In the genomic region with DNA sequence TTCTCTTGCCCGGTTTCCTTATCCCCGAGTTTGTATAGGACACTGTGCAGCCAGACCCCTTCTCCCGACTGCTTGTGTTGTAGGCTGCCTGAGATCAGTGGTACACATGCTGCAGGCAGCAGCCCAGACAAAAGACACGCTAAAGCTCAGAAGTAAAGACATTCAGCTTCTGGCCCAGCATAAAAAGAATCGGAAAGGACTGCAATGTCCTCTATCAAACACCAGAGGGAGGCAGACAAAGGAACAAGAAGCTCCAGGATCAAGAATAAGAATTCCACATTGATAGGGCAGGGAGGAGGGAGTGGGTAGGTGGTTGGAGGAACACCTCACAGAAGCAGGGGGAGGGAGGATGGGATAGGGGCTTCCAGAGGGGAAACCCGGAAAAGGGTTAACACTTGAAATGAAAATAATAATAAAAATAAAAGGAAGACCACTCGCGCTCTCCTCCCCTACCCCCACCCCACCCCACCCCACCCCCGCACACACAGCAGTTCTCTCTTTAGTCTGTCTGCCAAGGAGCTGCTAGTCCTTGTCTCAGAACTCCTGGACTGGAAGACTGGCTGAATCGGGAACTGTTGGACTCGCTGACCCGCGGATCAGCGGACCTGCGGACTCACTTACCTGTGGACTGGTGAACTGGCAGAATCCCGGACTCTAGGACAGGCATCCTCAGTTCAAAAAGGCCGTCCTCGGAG, we compare ENCODE assay signal across 10 mouse cellular contexts. TPM values are rescaled to one million over a fixed set of nuclear protein-coding genes. Genes with fewer than 3 reads are reported as not detected.
DNase-seq lines count a peak whose midpoint lies in the region; ATAC-seq lines count a peak whose summit lies in the region.
"Had no signal": no experiment of that assay in that cellular context is flagged by ENCODE, and none has a peak within 500 bp of the region (broad histone marks: within the 10 kb centered on the region; RNA-seq: fewer than 3 reads in every experiment).

No protein-coding gene starts in this region.

- peak overlapping the region; percentile 27; the same call in 1 of the 2 replicates for H3K4me2 ChIP-seq in forebrain, embryonic 12.5 days

- no peaks in the 10 kb centered on the region for H3K36me3 ChIP-seq in forebrain, embryonic 12.5 days (replicated peaks)
- H3K36me3 ChIP-seq in midbrain, embryonic 10.5 days = no peaks in the 10 kb centered on the region

- WGBS in forebrain, embryonic 12.5 days = 34% methylated on average over 14 of the region's 18 CpGs
- 31% methylated on average over 9 of the region's 18 CpGs for WGBS in midbrain, embryonic 10.5 days

- no peak overlapping the region for H3K27ac ChIP-seq in forebrain, embryonic 12.5 days
- 0 out of 2 replicates have a peak overlapping the region, but pooled peaks have one; percentile 33 for H3K27ac ChIP-seq in midbrain, embryonic 10.5 days (replicated peaks)

- H3K27me3 ChIP-seq in forebrain, embryonic 12.5 days = no peaks in the 10 kb centered on the region
- no peaks in the 10 kb centered on the region for H3K27me3 ChIP-seq in midbrain, embryonic 10.5 days (ENCODE audit: low read depth, poor library complexity, severe bottlenecking)

- H3K4me3 ChIP-seq in forebrain, embryonic 12.5 days (replicated peaks) = 0 out of 2 replicates have a peak overlapping the region, but pooled peaks have one; percentile 1
- H3K4me3 ChIP-seq in midbrain, embryonic 10.5 days = no peak overlapping the region

- H3K9ac ChIP-seq in forebrain, embryonic 12.5 days = no peak overlapping the region

- H3K4me1 ChIP-seq in forebrain, embryonic 12.5 days = no peaks in the 10 kb centered on the region
- no peaks in the 10 kb centered on the region for H3K4me1 ChIP-seq in midbrain, embryonic 10.5 days

- DNase-seq in CD4-positive, CD25-positive, alpha-beta regulatory T cell, adult 2 months (ENCODE audit: low read depth, low spot score) = peak; percentile 13
- DNase-seq in CD4-positive helper T cell, adult 2 months (ENCODE audit: low read depth, low spot score) = peak; percentile 1
- peak; percentile 13 for DNase-seq in midbrain, embryonic 10.5 days (ENCODE audit: low spot score)
- no peak for DNase-seq in gastrocnemius, postnatal 14 days
- DNase-seq in gastrocnemius, postnatal 25 days = no peak
- DNase-seq in thymus, postnatal 10 days (ENCODE audit: low spot score in 2 of 2) = no peak

- H3K9me3 ChIP-seq in forebrain, embryonic 12.5 days = no peaks in the 10 kb centered on the region
- no peaks in the 10 kb centered on the region for H3K9me3 ChIP-seq in midbrain, embryonic 10.5 days (replicated peaks)

- intact Hi-C loops in gastrocnemius, postnatal 14 days (cut with DNase I; ENCODE audit: low total_unique reads) = no loop called here

- no peak for ATAC-seq in CD4-positive, CD25-positive, alpha-beta regulatory T cell, adult 4 months
- peak; percentile 72; the same call in 1 of the 2 replicates for ATAC-seq in forebrain, embryonic 12.5 days (ENCODE audit: low FRiP score)

RNA-seq across cellular contexts. Expression of a gene that starts 24.6 kb away (rescaled TPM):
- polyA plus RNA-seq in CD4-positive, CD25-positive, alpha-beta regulatory T cell, adult 4 months (2017; shearing (Covaris generic)) = 10 to 100 TPM; 33.8 to 40.8 TPM
- polyA plus RNA-seq in forebrain, embryonic 12.5 days (2016; fragmentation: Nextera tagmentation; extraction: Ambion mirVana) = 20.1 and 22.7 TPM in 2 replicates
- 10.4 and 13.6 TPM in 2 replicates for polyA plus RNA-seq in midbrain, embryonic 10.5 days (2016; fragmentation: Nextera tagmentation; extraction: Ambion mirVana)
- total RNA-seq in gastrocnemius, postnatal 14 days (2021) = 1 to 10 TPM in 1 of 2 experiments, not detected in 1; 8.9 TPM
- 1 to 10 TPM in 1 of 2 experiments, not detected in 1; 7.5 TPM for total RNA-seq in gastrocnemius, postnatal 25 days (2021)

RNA-seq across cellular contexts. Expression of a gene that starts 54.6 kb away (rescaled TPM):
- not detected for polyA plus RNA-seq in CD4-positive, CD25-positive, alpha-beta regulatory T cell, adult 4 months (2017; shearing (Covaris generic))
- polyA plus RNA-seq in forebrain, embryonic 12.5 days (2016; fragmentation: Nextera tagmentation; extraction: Ambion mirVana) = 0.10 and 0.13 TPM in 2 replicates
- not detected in 2 replicates for polyA plus RNA-seq in midbrain, embryonic 10.5 days (2016; fragmentation: Nextera tagmentation; extraction: Ambion mirVana)
- not detected for total RNA-seq in gastrocnemius, postnatal 14 days (2021)
- not detected for total RNA-seq in gastrocnemius, postnatal 25 days (2021)
- total RNA-seq: layer of hippocampus, adult 8-10 months; monocyte, adult 5-6 weeks had no signal

Comparison
In these comparisons a context has a peak if more than half of its experiments do, and no peak if none do; other contexts are left out.
1. DNase-seq: peak in CD4-positive, CD25-positive, alpha-beta regulatory T cell, adult 2 months (single experiment), CD4-positive helper T cell, adult 2 months (single experiment) and midbrain, embryonic 10.5 days (single experiment); none in gastrocnemius, postnatal 14 days (single experiment), gastrocnemius, postnatal 25 days (single experiment) and thymus, postnatal 10 days (0 of 2).